Mouse (Mus musculus): Measurements from ENCODE around the gene Fam167b.

GRCm38 (mm10) chr4:129565139-129565538 is 13.2 kb downstream of the Fam167b start:
- no peak for TF ChIP-seq CTCF (IDR thresholded peaks at IDR 0.05; ENCODE audit: low read depth)
- no peak for TF ChIP-seq EP300 (IDR thresholded peaks at IDR 0.05; ENCODE audit: low read depth)

All from liver, postnatal 0 days (tissue).